Mouse (Mus musculus): Measurements from ENCODE around the gene Hspb9. TPM values are rescaled to one million over a fixed set of nuclear protein-coding genes. Genes with fewer than 3 reads are reported as not detected.
A peak's percentile ranks its signal among the peaks of the same experiment; 100 is the strongest.

The Hspb9 gene
- total RNA-seq, 1 experiment from 2014 or later = not detected

DNA sequence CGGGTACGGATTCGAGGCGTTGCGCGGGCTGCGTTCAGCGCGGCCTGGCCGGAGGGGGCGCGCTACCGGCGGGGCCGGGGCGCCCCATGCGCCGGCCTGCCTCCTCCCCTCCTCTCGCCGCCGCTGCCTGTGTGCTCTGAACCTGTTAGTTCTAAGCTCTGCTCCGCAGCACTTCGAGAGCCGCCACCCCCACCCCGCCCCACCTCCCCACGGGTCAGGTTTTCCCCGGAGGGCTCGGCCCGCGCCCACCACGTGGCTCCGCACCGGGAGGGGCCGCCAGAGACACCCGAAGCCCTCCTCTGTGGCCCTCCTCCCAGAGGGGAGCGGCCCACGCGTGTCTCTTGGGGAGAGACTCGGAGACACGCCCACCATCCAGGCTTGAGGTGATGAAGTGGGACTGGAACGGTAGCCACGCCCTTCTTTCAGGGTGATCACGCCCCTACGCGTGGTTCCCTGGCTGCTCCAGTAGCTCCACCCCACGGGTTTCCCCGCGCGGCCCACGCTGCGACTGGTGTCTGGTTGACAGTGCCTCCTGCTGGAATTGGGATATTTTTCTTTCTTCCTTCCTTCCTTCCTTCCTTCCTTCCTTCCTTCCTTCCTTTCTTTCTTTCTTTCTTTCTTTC lies 46.1 kb downstream of the Hspb9 start, which contains the start of gene Kcnh4:
Kcnh4 (minus strand) TSS at position 332 of the 623 bp plus-strand sequence.
- peak; percentile 52 for DNase-seq

DNA sequence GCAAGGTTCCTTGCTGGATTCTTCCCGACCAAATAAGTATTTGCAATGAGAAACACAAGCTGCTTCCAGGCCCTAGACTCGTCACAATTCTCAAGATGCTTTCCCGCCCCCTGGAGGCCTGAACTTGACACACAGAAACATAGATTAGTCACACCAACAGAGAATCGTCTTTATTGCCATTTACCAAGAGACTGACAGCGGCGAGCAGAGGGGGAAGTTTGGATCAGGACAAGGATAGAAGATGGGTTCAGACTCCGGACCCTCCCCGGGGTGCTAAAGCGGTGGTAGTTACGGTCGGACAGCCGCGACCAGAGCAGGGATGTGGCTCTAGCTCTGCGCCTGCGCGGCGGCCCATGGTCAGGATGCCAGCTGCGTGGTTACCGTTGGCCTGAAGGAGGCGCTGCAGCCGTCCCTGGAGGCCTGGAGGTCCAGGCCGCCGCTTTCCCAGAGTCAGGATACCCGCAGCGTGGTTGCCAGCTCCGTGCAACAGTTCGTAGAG lies 47.9 kb downstream of the Hspb9 start:
- DNase-seq = peak; percentile 91

- DNase-seq = no peak
Observed at GRCm38 (mm10) chr11:100762831-100763230, 49.2 kb downstream of the Hspb9 start, which contains the start of gene Hcrt. Gene Hcrt (minus strand): TSS chr11:100762931.

Other genes starting within 250 kb of the Hspb9 start
- gene Klhl11, start 241.1 kb upstream of the Hspb9 start, total RNA-seq (2021) = 55.1 and 62.2 TPM in 2 replicates
- 1,778 and 1,859 TPM in 2 replicates for gene Acly, start 185.8 kb upstream of the Hspb9 start, total RNA-seq (2021)
- gene Ttc25, start 168.2 kb upstream of the Hspb9 start, total RNA-seq (2021) = 4.1 and 5.5 TPM in 2 replicates
- gene Cnp, start 138.9 kb upstream of the Hspb9 start, total RNA-seq (2021) = 35.4 and 57.8 TPM in 2 replicates
- gene Nkiras2, start 94.6 kb upstream of the Hspb9 start, total RNA-seq (2021) = 40.3 and 46.8 TPM in 2 replicates
- gene Dnajc7, start 93.7 kb upstream of the Hspb9 start, total RNA-seq (2021) = 237 and 251 TPM in 2 replicates
- 0.43 TPM in 1 of 2 replicates, not detected in the other for gene Zfp385c, start 21.4 kb upstream of the Hspb9 start, total RNA-seq (2021)
- 47.4 and 63.8 TPM in 2 replicates for gene Dhx58, start 9.6 kb upstream of the Hspb9 start, total RNA-seq (2021)
- 52.2 and 53.5 TPM in 2 replicates for gene Kat2a, start 1.4 kb upstream of the Hspb9 start, total RNA-seq (2021)
- 160 and 171 TPM in 2 replicates for gene Rab5c, start 24.4 kb downstream of the Hspb9 start, total RNA-seq (2021)
- 0.21 TPM in 1 of 2 replicates, not detected in the other for gene Kcnh4, start 46.1 kb downstream of the Hspb9 start, total RNA-seq (2021)
- not detected in 2 replicates for gene Hcrt, start 49.1 kb downstream of the Hspb9 start, total RNA-seq (2021)
- gene Ghdc, start 57.1 kb downstream of the Hspb9 start, total RNA-seq (2021) = 21.0 and 32.1 TPM in 2 replicates
- gene Stat5b, start 136.9 kb downstream of the Hspb9 start, total RNA-seq (2021) = 89.0 and 123 TPM in 2 replicates
- gene Stat5a, start 145.5 kb downstream of the Hspb9 start, total RNA-seq (2021) = 43.8 and 54.5 TPM in 2 replicates
- 81.5 and 88.6 TPM in 2 replicates for gene Stat3, start 225.7 kb downstream of the Hspb9 start, total RNA-seq (2021)

Data from adrenal gland, postnatal 25 days (tissue).